24 mouse cellular contexts compared by ENCODE assay signal in genomic region chr13:103386948-103387347, GRCm38 (mm10). TPM values are rescaled to one million over a fixed set of nuclear protein-coding genes. Genes with fewer than 3 reads are reported as not detected.
DNase-seq lines count a peak whose midpoint lies in the region; ATAC-seq lines count a peak whose summit lies in the region.
"Had no signal": no experiment of that assay in that cellular context is flagged by ENCODE, and none has a peak within 500 bp of the region (broad histone marks: within the 10 kb centered on the region; RNA-seq: fewer than 3 reads in every experiment).

No protein-coding gene starts in this region.

- H3K9ac ChIP-seq in forebrain, embryonic 14.5 days (ENCODE audit: low read length) = no peak overlapping the region
- H3K9ac ChIP-seq: embryonic facial prominence, embryonic 15.5 days; hindbrain, embryonic 15.5 days; limb, embryonic 13.5 days; liver, embryonic 12.5 days; neural tube, embryonic 15.5 days had no signal

- 89% methylated on average over 5 of the region's 5 CpGs for WGBS in heart, embryonic 10.5 days
- 95% methylated on average over 5 of the region's 5 CpGs for WGBS in forebrain, embryonic 14.5 days

- no peak for ATAC-seq in forebrain, embryonic 14.5 days
- ATAC-seq: activated CD4-positive, CD25-positive, alpha-beta regulatory T cell, adult 4 months; liver, embryonic 12.5 days had no signal

- H3K27me3 ChIP-seq in heart, embryonic 10.5 days (ENCODE audit: insufficient read depth, poor library complexity, severe bottlenecking) = no peaks in the 10 kb centered on the region
- no peaks in the 10 kb centered on the region for H3K27me3 ChIP-seq in forebrain, embryonic 14.5 days (replicated peaks; ENCODE audit: control insufficient read depth, insufficient read depth, low read length)
- H3K27me3 ChIP-seq: embryonic facial prominence, embryonic 15.5 days; hindbrain, embryonic 15.5 days; limb, embryonic 13.5 days; liver, embryonic 12.5 days; neural tube, embryonic 15.5 days had no signal

- H3K9me3 ChIP-seq in heart, embryonic 10.5 days = no peaks in the 10 kb centered on the region
- H3K9me3 ChIP-seq in forebrain, embryonic 14.5 days (replicated peaks; ENCODE audit: control insufficient read depth, low read length) = no peaks in the 10 kb centered on the region
- H3K9me3 ChIP-seq: embryonic facial prominence, embryonic 15.5 days; limb, embryonic 13.5 days; liver, embryonic 12.5 days; neural tube, embryonic 15.5 days had no signal

- H3K4me2 ChIP-seq in forebrain, embryonic 14.5 days (ENCODE audit: low read length) = no peak overlapping the region
- H3K4me2 ChIP-seq: embryonic facial prominence, embryonic 15.5 days; hindbrain, embryonic 15.5 days; limb, embryonic 13.5 days; liver, embryonic 12.5 days; midbrain, embryonic 11.5 days; neural tube, embryonic 15.5 days had no signal

- H3K27ac ChIP-seq in heart, embryonic 10.5 days = no peak overlapping the region
- H3K27ac ChIP-seq in forebrain, embryonic 14.5 days (ENCODE audit: low read depth, low read length) = no peak overlapping the region
- H3K27ac ChIP-seq: embryonic facial prominence, embryonic 15.5 days; heart, adult 2 months; hindbrain, embryonic 15.5 days; limb, embryonic 13.5 days; liver, embryonic 12.5 days; neural tube, embryonic 15.5 days; stomach, postnatal 0 days had no signal

- H3K4me3 ChIP-seq in heart, embryonic 10.5 days = no peak overlapping the region
- no peak overlapping the region for H3K4me3 ChIP-seq in forebrain, embryonic 14.5 days (ENCODE audit: low read depth, low read length)
- H3K4me3 ChIP-seq: embryonic facial prominence, embryonic 15.5 days; heart, adult 2 months; hindbrain, embryonic 15.5 days; limb, embryonic 13.5 days; liver, embryonic 12.5 days; neural tube, embryonic 15.5 days had no signal

- DNase-seq in heart, embryonic 10.5 days (ENCODE audit: low spot score) = peak; percentile 31
- no peak for DNase-seq in heart, adult 8-10 months (ENCODE audit: low spot score)
- peak; percentile 85 for DNase-seq in adrenal gland, adult 2 months
- DNase-seq in brain, adult 2 months (ENCODE audit: low read depth, low spot score) = peak; percentile 3
- no peak for DNase-seq in right cerebral cortex, adult 2 months (ENCODE audit: low spot score in 2 of 2)
- no peak for DNase-seq in forebrain, embryonic 14.5 days (ENCODE audit: low spot score)
- DNase-seq in layer of hippocampus, adult 9-10 months (ENCODE audit: low spot score) = no peak
- DNase-seq: cerebellum, adult 9-10 months; heart, adult 2 months; heart, postnatal 4 days; kidney, adult 8-10 months; kidney, postnatal 10 days; lung, adult 18-20 months; lung, postnatal 10 days; right cerebral cortex, postnatal 14 days; thymus, adult 2 months had no signal

- H3K4me1 ChIP-seq in heart, embryonic 10.5 days = no peaks in the 10 kb centered on the region
- no peaks in the 10 kb centered on the region for H3K4me1 ChIP-seq in forebrain, embryonic 14.5 days (ENCODE audit: control insufficient read depth, insufficient read depth, low read length)
- H3K4me1 ChIP-seq: embryonic facial prominence, embryonic 15.5 days; hindbrain, embryonic 15.5 days; limb, embryonic 13.5 days; liver, embryonic 12.5 days; neural tube, embryonic 15.5 days had no signal

- no peaks in the 10 kb centered on the region for H3K36me3 ChIP-seq in heart, embryonic 10.5 days
- H3K36me3 ChIP-seq in forebrain, embryonic 14.5 days (ENCODE audit: control insufficient read depth, insufficient read depth, low read length) = no peaks in the 10 kb centered on the region
- H3K36me3 ChIP-seq: embryonic facial prominence, embryonic 15.5 days; hindbrain, embryonic 15.5 days; limb, embryonic 13.5 days; liver, embryonic 12.5 days; neural tube, embryonic 15.5 days had no signal

RNA-seq across cellular contexts. Expression of gene Mast4, which starts 52.7 kb away (rescaled TPM):
- 33.2 and 39.2 TPM in 2 replicates for polyA plus RNA-seq in heart, embryonic 10.5 days (2016; fragmentation: Nextera tagmentation; extraction: Ambion mirVana)
- 10 to 100 TPM; 19.8 to 27.6 (median 25.3) TPM for total RNA-seq in heart, adult 8-10 months (2022)
- total RNA-seq in adrenal gland, adult 2 months (2021) = 10 to 100 TPM; 66.8 to 88.8 TPM
- 37.1 and 40.6 TPM in 2 replicates for polyA plus RNA-seq in adrenal gland, adult 2 months (2012; rRNA removed)
- 11.7 and 16.3 TPM in 2 replicates for polyA plus RNA-seq in forebrain, embryonic 14.5 days (2014; fragmentation: Nextera tagmentation; extraction: Ambion mirVana)

Comparison
In these comparisons a context has a peak if more than half of its experiments do, and no peak if none do; other contexts are left out.
1. DNase-seq: peak in heart, embryonic 10.5 days (single experiment), adrenal gland, adult 2 months (single experiment) and brain, adult 2 months (single experiment); none in heart, adult 8-10 months (single experiment), right cerebral cortex, adult 2 months (0 of 2), forebrain, embryonic 14.5 days (single experiment) and layer of hippocampus, adult 9-10 months (single experiment).